Mouse (Mus musculus): ENCODE data around the gene Med13l.

Gene Med13l

GRCm38 (mm10) chr5:118693996-118694395, 133.5 kb downstream of the Med13l start:
- DNase-seq (ENCODE audit: low spot score in 2 of 2) = no peak

- DNase-seq (ENCODE audit: low spot score in 2 of 2) = no peak
These were observed 136.6 kb downstream of the Med13l start for GRCm38 (mm10) chr5:118697073-118697472.

- no peak for DNase-seq (ENCODE audit: low spot score in 2 of 2)
These were observed 140.5 kb downstream of the Med13l start for GRCm38 (mm10) chr5:118700978-118701377.

- DNase-seq (ENCODE audit: low spot score in 2 of 2) = no peak
These were observed 142.2 kb downstream of the Med13l start for GRCm38 (mm10) chr5:118702674-118703073.

GRCm38 (mm10) chr5:118704148-118704547, 143.7 kb downstream of the Med13l start:
- DNase-seq (ENCODE audit: low spot score in 2 of 2) = no peak

GRCm38 (mm10) chr5:118704960-118705359, 144.5 kb downstream of the Med13l start:
- DNase-seq (ENCODE audit: low spot score in 2 of 2) = no peak

GRCm38 (mm10) chr5:118706009-118706408, 145.5 kb downstream of the Med13l start:
- DNase-seq (ENCODE audit: low spot score in 2 of 2) = no peak

GRCm38 (mm10) chr5:118706414-118706813, 145.9 kb downstream of the Med13l start:
- DNase-seq (ENCODE audit: low spot score in 2 of 2) = no peak

GRCm38 (mm10) chr5:118707501-118707900, 147.0 kb downstream of the Med13l start:
- DNase-seq (ENCODE audit: low spot score in 2 of 2) = no peak

GRCm38 (mm10) chr5:118708215-118708949, 147.9 kb downstream of the Med13l start:
- DNase-seq (ENCODE audit: low spot score in 2 of 2) = peak; percentile 71 to 77

- DNase-seq (ENCODE audit: low spot score in 2 of 2) = no peak
These were observed 149.4 kb downstream of the Med13l start for GRCm38 (mm10) chr5:118709847-118710251.

- no peak for DNase-seq (ENCODE audit: low spot score in 2 of 2)
These were observed 155.0 kb downstream of the Med13l start for GRCm38 (mm10) chr5:118715518-118715917.

- peak; percentile 60 to 74 for DNase-seq (ENCODE audit: low spot score in 2 of 2)
These were observed 156.1 kb downstream of the Med13l start for GRCm38 (mm10) chr5:118716295-118717271.

- DNase-seq (ENCODE audit: low spot score in 2 of 2) = no peak
These were observed 157.0 kb downstream of the Med13l start for GRCm38 (mm10) chr5:118717456-118717855.

- no peak for DNase-seq (ENCODE audit: low spot score in 2 of 2)
These were observed 157.6 kb downstream of the Med13l start for GRCm38 (mm10) chr5:118718070-118718469.

- no peak for DNase-seq (ENCODE audit: low spot score in 2 of 2)
These were observed 160.9 kb downstream of the Med13l start for GRCm38 (mm10) chr5:118721416-118721815.

GRCm38 (mm10) chr5:118721848-118722247, 161.4 kb downstream of the Med13l start:
- DNase-seq (ENCODE audit: low spot score in 2 of 2) = no peak

- no peak for DNase-seq (ENCODE audit: low spot score in 2 of 2)
These were observed 162.0 kb downstream of the Med13l start for GRCm38 (mm10) chr5:118722456-118722855.

GRCm38 (mm10) chr5:118725425-118725824, 164.9 kb downstream of the Med13l start:
- no peak for DNase-seq (ENCODE audit: low spot score in 2 of 2)

GRCm38 (mm10) chr5:118725886-118726505, 165.5 kb downstream of the Med13l start:
- DNase-seq (ENCODE audit: low spot score in 2 of 2) = no peak

GRCm38 (mm10) chr5:118727336-118727735, 166.9 kb downstream of the Med13l start:
- no peak for DNase-seq (ENCODE audit: low spot score in 2 of 2)

GRCm38 (mm10) chr5:118732221-118732620, 171.7 kb downstream of the Med13l start:
- DNase-seq (ENCODE audit: low spot score in 2 of 2) = no peak
